Mouse (Mus musculus) cortical plate, adult 2 months (tissue): ENCODE results near the gene Wapl. TPM values are rescaled to one million over a fixed set of nuclear protein-coding genes. Genes with fewer than 3 reads are reported as not detected.

ENCODE experiments used
- H3K27ac ChIP-seq: fragments of 200-500 bp; 2 replicates; pipeline ENCODE4 v1.5.1; 2012; ENCODE audit warnings: low read length, control low read depth, inconsistent platforms; ENCODE audit not compliant: insufficient read depth
- H3K4me1 ChIP-seq: fragments of 200-500 bp; 2 replicates; pipeline ENCODE4 v1.6.1; 2011; ENCODE audit warnings: low read length; ENCODE audit not compliant: control insufficient read depth, insufficient read depth
- H3K4me3 ChIP-seq: fragments of 200-500 bp; 2 replicates; pipeline ENCODE4 v1.5.1; 2011; ENCODE audit warnings: mild to moderate bottlenecking, low read length, control low read depth; ENCODE audit not compliant: insufficient read depth
- CTCF ChIP-seq: fragments of 200-500 bp; IDR thresholded peaks from 2 replicates; pipeline ENCODE4 v1.5.1; 2011; ENCODE audit warnings: mild to moderate bottlenecking, control low read depth, low read length; ENCODE audit not compliant: insufficient read depth; ENCODE audit errors: extremely low read depth
- POLR2A ChIP-seq: fragments of 200-500 bp; IDR thresholded peaks from 2 replicates; pipeline ENCODE4 v1.6.1; 2011; ENCODE audit warnings: mild to moderate bottlenecking, low read length, control low read depth; ENCODE audit not compliant: insufficient read depth; ENCODE audit errors: extremely low read depth
- polyA plus RNA-seq: library from polyadenylated mRNA; depleted of rRNA; stranded (reverse); fragments of >200 nt; gene quantifications from 2 replicates; pipeline ENCODE4 v1.2.3, GENCODE M21; 2012; rRNA removed

Gene Wapl
- polyA plus RNA-seq, 1 experiment = 16.0 TPM

GRCm38 (mm10) chr14:34778760-34779159, 105.0 kb downstream of the Wapl start:
- Histone ChIP-seq H3K4me3 (no peak overlapping the region), H3K27ac (no peak overlapping the region), H3K4me1 (no peaks in the 10 kb centered on the region)
- TF ChIP-seq POLR2A = no peak
- TF ChIP-seq CTCF = no peak

GRCm38 (mm10) chr14:34793406-34794037, 119.8 kb downstream of the Wapl start:
- TF ChIP-seq CTCF (no peak), POLR2A (no peak)
- Histone ChIP-seq H3K4me1 (no peaks in the 10 kb centered on the region), H3K4me3 (no peak overlapping the region), H3K27ac (no peak overlapping the region)

Other genes starting within 250 kb of the Wapl start
- gene Bmpr1a, start 170.6 kb upstream of the Wapl start, polyA plus RNA-seq = 21.1 and 21.5 TPM in 2 replicates
- not detected in 2 replicates for gene 9230112D13Rik, start 151.1 kb upstream of the Wapl start, polyA plus RNA-seq
- 5.4 and 6.1 TPM in 2 replicates for gene Ldb3, start 85.2 kb upstream of the Wapl start, polyA plus RNA-seq
- gene Opn4, start 73.8 kb upstream of the Wapl start, polyA plus RNA-seq = 0.04 TPM in 1 of 2 replicates, not detected in the other
- gene Grid1, start 146.2 kb downstream of the Wapl start, polyA plus RNA-seq = 22.3 and 22.7 TPM in 2 replicates